ENCODE assay signal across 14 mouse cellular contexts in genomic region chr12:118455609-118456008, GRCm38 (mm10).
DNase-seq lines count a peak whose midpoint lies in the region; ATAC-seq and TF ChIP-seq lines count a peak whose summit lies in the region.
"Had no signal": no experiment of that assay in that cellular context is flagged by ENCODE, and none has a peak within 500 bp of the region (broad histone marks: within the 10 kb centered on the region; RNA-seq: fewer than 3 reads in every experiment).

No protein-coding gene starts in this region.

- H3K4me2 ChIP-seq in embryonic facial prominence, embryonic 11.5 days (ENCODE audit: low read depth, low read length): no peak overlapping the region
- no peak overlapping the region for H3K4me2 ChIP-seq in embryonic facial prominence, embryonic 14.5 days (ENCODE audit: low read depth, low read length)
- no peak overlapping the region for H3K4me2 ChIP-seq in kidney, embryonic 15.5 days
- H3K4me2 ChIP-seq: heart, embryonic 13.5 days; stomach, embryonic 15.5 days had no signal

- H3K9ac ChIP-seq in embryonic facial prominence, embryonic 11.5 days (replicated peaks; ENCODE audit: low read length): no peak overlapping the region
- H3K9ac ChIP-seq in embryonic facial prominence, embryonic 14.5 days (ENCODE audit: low read depth, low read length): no peak overlapping the region
- H3K9ac ChIP-seq in kidney, embryonic 15.5 days: no peak overlapping the region
- H3K9ac ChIP-seq: heart, embryonic 13.5 days; stomach, embryonic 15.5 days had no signal

- no peak overlapping the region for H3K4me3 ChIP-seq in embryonic facial prominence, embryonic 11.5 days (ENCODE audit: low read depth, low read length)
- H3K4me3 ChIP-seq in embryonic facial prominence, embryonic 10.5 days: no peak overlapping the region
- H3K4me3 ChIP-seq in left cerebral cortex, adult 2 months: no peak overlapping the region
- H3K4me3 ChIP-seq in embryonic facial prominence, embryonic 14.5 days (ENCODE audit: low read depth, low read length): no peak overlapping the region
- no peak overlapping the region for H3K4me3 ChIP-seq in kidney, embryonic 15.5 days (replicated peaks)
- H3K4me3 ChIP-seq: heart, embryonic 13.5 days; myocyte; stomach, embryonic 15.5 days had no signal

- intact Hi-C loops in left cerebral cortex, adult 2 months (cut with DNase I): loop anchor here (1.0 to 10.0 kb wide), 5 partner anchors 153 to 1071 kb away; partner anchors contain the start of gene Sp4
- intact Hi-C loops in left cerebral cortex, postnatal 36 days (cut with DNase I): loop anchor here (5.0 kb wide), 4 partner anchors 153 to 648 kb away; partner anchors contain the start of gene Sp4

- H3K36me3 ChIP-seq in embryonic facial prominence, embryonic 11.5 days (replicated peaks; ENCODE audit: control insufficient read depth, insufficient read depth, low read depth, low read length): no peaks in the 10 kb centered on the region
- H3K36me3 ChIP-seq in embryonic facial prominence, embryonic 10.5 days (replicated peaks): no peaks in the 10 kb centered on the region
- no peaks in the 10 kb centered on the region for H3K36me3 ChIP-seq in embryonic facial prominence, embryonic 14.5 days (ENCODE audit: control insufficient read depth, insufficient read depth, low read length)
- no peaks in the 10 kb centered on the region for H3K36me3 ChIP-seq in kidney, embryonic 15.5 days
- H3K36me3 ChIP-seq: heart, embryonic 13.5 days; stomach, embryonic 15.5 days had no signal

- no peak overlapping the region for H3K27ac ChIP-seq in embryonic facial prominence, embryonic 11.5 days (replicated peaks; ENCODE audit: low read depth, low read length)
- H3K27ac ChIP-seq in embryonic facial prominence, embryonic 10.5 days (replicated peaks): no peak overlapping the region
- no peak overlapping the region for H3K27ac ChIP-seq in left cerebral cortex, adult 2 months
- H3K27ac ChIP-seq in embryonic facial prominence, embryonic 14.5 days (replicated peaks; ENCODE audit: low read depth, low read length): no peak overlapping the region
- H3K27ac ChIP-seq in kidney, embryonic 15.5 days: no peak overlapping the region
- H3K27ac ChIP-seq: heart, embryonic 13.5 days; macrophage; stomach, embryonic 15.5 days had no signal

- no peaks in the 10 kb centered on the region for H3K27me3 ChIP-seq in embryonic facial prominence, embryonic 11.5 days (ENCODE audit: control insufficient read depth, insufficient read depth, low read length)
- peaks cover 43% of the 10 kb centered on the region for H3K27me3 ChIP-seq in embryonic facial prominence, embryonic 10.5 days (replicated peaks; ENCODE audit: low read depth, poor library complexity, severe bottlenecking)
- peaks cover 46% of the 10 kb centered on the region for H3K27me3 ChIP-seq in embryonic facial prominence, embryonic 14.5 days (replicated peaks; ENCODE audit: control insufficient read depth, insufficient read depth, low read length)
- peaks cover 60% of the 10 kb centered on the region for H3K27me3 ChIP-seq in kidney, embryonic 15.5 days

- no peaks in the 10 kb centered on the region for H3K9me3 ChIP-seq in embryonic facial prominence, embryonic 11.5 days (replicated peaks; ENCODE audit: control insufficient read depth, low read length)
- no peaks in the 10 kb centered on the region for H3K9me3 ChIP-seq in embryonic facial prominence, embryonic 10.5 days
- no peaks in the 10 kb centered on the region for H3K9me3 ChIP-seq in embryonic facial prominence, embryonic 14.5 days (ENCODE audit: control insufficient read depth, low read length)
- H3K9me3 ChIP-seq in kidney, embryonic 15.5 days (replicated peaks): no peaks in the 10 kb centered on the region
- H3K9me3 ChIP-seq: heart, embryonic 13.5 days; stomach, embryonic 15.5 days had no signal

- ATAC-seq in embryonic facial prominence, embryonic 11.5 days (replicated peaks; ENCODE audit: insufficient number of reproducible peaks, low FRiP score, low TSS enrichment, low read depth): no peak
- ATAC-seq in embryonic facial prominence, embryonic 14.5 days (ENCODE audit: low read depth): no peak
- no peak for ATAC-seq in kidney, embryonic 15.5 days (replicated peaks; ENCODE audit: low FRiP score)

- TF ChIP-seq CTCF in left cerebral cortex, adult 2 months (IDR thresholded peaks at IDR 0.05): peak; percentile 54

- no peaks in the 10 kb centered on the region for H3K4me1 ChIP-seq in embryonic facial prominence, embryonic 11.5 days (ENCODE audit: control insufficient read depth, insufficient read depth, low read length)
- H3K4me1 ChIP-seq in embryonic facial prominence, embryonic 10.5 days: 0 out of 2 replicates have a peak, but pooled peaks cover under 1% of the 10 kb centered on the region
- no peaks in the 10 kb centered on the region for H3K4me1 ChIP-seq in embryonic facial prominence, embryonic 14.5 days (ENCODE audit: control insufficient read depth, insufficient read depth, low read length)
- peaks cover 3% of the 10 kb centered on the region for H3K4me1 ChIP-seq in kidney, embryonic 15.5 days
- H3K4me1 ChIP-seq: heart, embryonic 13.5 days; stomach, embryonic 15.5 days had no signal

- WGBS in embryonic facial prominence, embryonic 11.5 days: 46% methylated on average over 1 of the region's 1 CpGs
- WGBS in embryonic facial prominence, embryonic 10.5 days: 49% methylated on average over 1 of the region's 1 CpGs
- 21% methylated on average over 1 of the region's 1 CpGs for WGBS in embryonic facial prominence, embryonic 14.5 days
- WGBS in kidney, embryonic 15.5 days: 27% methylated on average over 1 of the region's 1 CpGs

- DNase-seq in embryonic facial prominence, embryonic 11.5 days (ENCODE audit: low spot score): peak; percentile 53
- DNase-seq in embryonic facial prominence, embryonic 10.5 days (ENCODE audit: low spot score): no peak
- no peak for DNase-seq in left cerebral cortex, adult 2 months (ENCODE audit: extremely low spot score in 1 of 2, low spot score in 2 of 2)
- DNase-seq in left cerebral cortex, postnatal 36 days (ENCODE audit: low spot score in 2 of 2): no peak
- peak; percentile 18 for DNase-seq in A20 (ENCODE audit: low read depth, low spot score)
- peak; percentile 57 for DNase-seq in embryonic facial prominence, embryonic 14.5 days (ENCODE audit: low spot score)
- DNase-seq in T-cell, adult 2 months (ENCODE audit: low spot score): no peak
- DNase-seq: kidney, adult 18-20 months; right cerebral cortex, adult 18-20 months had no signal

Comparison
In these comparisons a context has a peak if more than half of its experiments do, and no peak if none do; other contexts are left out.
1. DNase-seq: peak in embryonic facial prominence, embryonic 11.5 days (single experiment), A20 (single experiment) and embryonic facial prominence, embryonic 14.5 days (single experiment); none in embryonic facial prominence, embryonic 10.5 days (single experiment), left cerebral cortex, adult 2 months (0 of 2), left cerebral cortex, postnatal 36 days (0 of 2) and T-cell, adult 2 months (single experiment).